Mouse (Mus musculus) brain, adult 2 months (tissue): ENCODE data around the gene Cep44.
A peak's percentile ranks its signal among the peaks of the same experiment; 100 is the strongest.

Experiments used
- DNase-seq: peaks from one replicate; pipeline ENCODE4 v3.0.0; 2011; ENCODE audit warnings: low read depth, low spot score

Gene Cep44

DNA sequence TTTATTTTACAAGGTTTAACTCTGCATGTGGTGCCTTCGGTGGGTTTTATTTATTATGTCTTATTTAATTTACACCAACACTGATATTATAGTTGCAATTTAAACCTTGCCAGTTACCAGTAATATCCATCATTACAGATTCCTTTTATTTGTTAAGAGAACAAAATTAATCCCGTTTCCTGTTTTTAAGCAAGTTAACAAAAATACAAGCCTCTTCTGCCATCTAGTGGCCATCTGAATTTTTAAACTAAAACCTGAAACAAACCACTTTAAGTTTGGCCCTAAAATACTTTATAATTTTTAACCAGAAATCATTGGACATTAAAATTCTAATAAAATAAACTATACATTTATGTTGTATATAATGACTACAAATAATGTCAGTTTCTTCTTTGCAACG is 64.8 kb downstream of the Cep44 start:
- DNase-seq: peak; percentile 51
